Mouse (Mus musculus): ENCODE measurements around the gene Neurog3. TPM values are rescaled to one million over a fixed set of nuclear protein-coding genes. Genes with fewer than 3 reads are reported as not detected.

Neurog3 gene
- polyA plus RNA-seq (2012; rRNA removed), result not detected in 2 replicates

GRCm38 (mm10) chr10:62132691-62133281 is at the start of gene Neurog3:
TSS of gene Neurog3 (plus strand) at chr10:62133090.
- H3K4me3 ChIP-seq (replicated peaks; ENCODE audit: extremely low read depth, low read depth, low read length), result no peak within 1 kb of the TSS
- peaks cover 4% of the 10 kb centered on the region; the same call in 1 of the 2 replicates for H3K4me1 ChIP-seq (ENCODE audit: control insufficient read depth, insufficient read depth, low read length)
- no peak for TF ChIP-seq CTCF (IDR thresholded peaks at IDR 0.05; ENCODE audit: insufficient read depth, low read length)
- no peak for TF ChIP-seq POLR2A (IDR thresholded peaks at IDR 0.05; ENCODE audit: borderline replicate concordance, extremely low read depth, low read depth, low read length)
- 2% methylated on average over 29 of the region's 29 CpGs for WGBS
- no peak for DNase-seq

DNA sequence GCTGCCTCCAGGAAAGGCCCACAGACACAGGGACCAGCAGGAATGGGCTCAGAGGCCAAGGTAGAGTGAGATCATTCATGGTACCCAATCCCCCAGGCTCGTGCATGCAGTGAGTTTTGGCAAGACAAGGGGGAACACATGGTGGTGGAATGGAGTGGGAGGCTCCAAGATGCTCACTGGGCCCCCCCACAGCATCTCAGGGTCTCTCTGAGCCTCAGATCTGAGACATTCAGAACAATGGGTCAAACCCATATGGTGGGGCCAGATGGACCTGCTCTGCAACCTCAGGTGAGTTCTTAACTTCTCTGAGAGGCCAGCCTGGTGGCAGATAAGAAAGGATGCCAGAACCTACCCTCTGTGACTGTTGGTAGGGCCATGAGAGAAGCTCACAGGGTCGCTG is 46.8 kb upstream of the Neurog3 start:
- H3K4me1 ChIP-seq (ENCODE audit: control insufficient read depth, insufficient read depth, low read length), result no peaks in the 10 kb centered on the region
- 59% methylated on average over 2 of the region's 2 CpGs for WGBS
- no peak overlapping the region for H3K4me3 ChIP-seq (replicated peaks; ENCODE audit: extremely low read depth, low read depth, low read length)
- no peak for TF ChIP-seq CTCF (IDR thresholded peaks at IDR 0.05; ENCODE audit: insufficient read depth, low read length)
- TF ChIP-seq POLR2A (IDR thresholded peaks at IDR 0.05; ENCODE audit: borderline replicate concordance, extremely low read depth, low read depth, low read length), result no peak
- no peak for DNase-seq

GRCm38 (mm10) chr10:62086826-62087225 is 46.1 kb upstream of the Neurog3 start:
- H3K4me3 ChIP-seq (replicated peaks; ENCODE audit: extremely low read depth, low read depth, low read length), result no peak overlapping the region
- TF ChIP-seq POLR2A (IDR thresholded peaks at IDR 0.05; ENCODE audit: borderline replicate concordance, extremely low read depth, low read depth, low read length) (no peak), CTCF (IDR thresholded peaks at IDR 0.05; ENCODE audit: insufficient read depth, low read length) (no peak)
- WGBS, result 84% methylated on average over 5 of the region's 5 CpGs
- H3K4me1 ChIP-seq (ENCODE audit: control insufficient read depth, insufficient read depth, low read length), result no peaks in the 10 kb centered on the region
- DNase-seq, result no peak

- 76% methylated on average over 5 of the region's 5 CpGs for WGBS
- no peak overlapping the region for H3K4me3 ChIP-seq (replicated peaks; ENCODE audit: extremely low read depth, low read depth, low read length)
- TF ChIP-seq POLR2A (IDR thresholded peaks at IDR 0.05; ENCODE audit: borderline replicate concordance, extremely low read depth, low read depth, low read length), result no peak
- no peak for TF ChIP-seq CTCF (IDR thresholded peaks at IDR 0.05; ENCODE audit: insufficient read depth, low read length)
- H3K4me1 ChIP-seq (ENCODE audit: control insufficient read depth, insufficient read depth, low read length), result no peaks in the 10 kb centered on the region
- DNase-seq, result no peak
Observed at GRCm38 (mm10) chr10:62088411-62088810, 44.5 kb upstream of the Neurog3 start.

- TF ChIP-seq POLR2A (IDR thresholded peaks at IDR 0.05; ENCODE audit: borderline replicate concordance, extremely low read depth, low read depth, low read length), result no peak
- TF ChIP-seq CTCF (IDR thresholded peaks at IDR 0.05; ENCODE audit: insufficient read depth, low read length), result no peak
- Histone ChIP-seq H3K4me3 (replicated peaks; ENCODE audit: extremely low read depth, low read depth, low read length) (no peak overlapping the region), H3K4me1 (ENCODE audit: control insufficient read depth, insufficient read depth, low read length) (no peaks in the 10 kb centered on the region)
- 57% methylated on average over 7 of the region's 7 CpGs for WGBS
- no peak for DNase-seq
Observed at GRCm38 (mm10) chr10:62089071-62089470, 43.8 kb upstream of the Neurog3 start.

- TF ChIP-seq CTCF (IDR thresholded peaks at IDR 0.05; ENCODE audit: insufficient read depth, low read length) (no peak), POLR2A (IDR thresholded peaks at IDR 0.05; ENCODE audit: borderline replicate concordance, extremely low read depth, low read depth, low read length) (no peak)
- DNase-seq, result no peak
- H3K4me1 ChIP-seq (ENCODE audit: control insufficient read depth, insufficient read depth, low read length), result no peaks in the 10 kb centered on the region
- no peak overlapping the region for H3K4me3 ChIP-seq (replicated peaks; ENCODE audit: extremely low read depth, low read depth, low read length)
Observed at GRCm38 (mm10) chr10:62089486-62089885, 43.4 kb upstream of the Neurog3 start.

DNA sequence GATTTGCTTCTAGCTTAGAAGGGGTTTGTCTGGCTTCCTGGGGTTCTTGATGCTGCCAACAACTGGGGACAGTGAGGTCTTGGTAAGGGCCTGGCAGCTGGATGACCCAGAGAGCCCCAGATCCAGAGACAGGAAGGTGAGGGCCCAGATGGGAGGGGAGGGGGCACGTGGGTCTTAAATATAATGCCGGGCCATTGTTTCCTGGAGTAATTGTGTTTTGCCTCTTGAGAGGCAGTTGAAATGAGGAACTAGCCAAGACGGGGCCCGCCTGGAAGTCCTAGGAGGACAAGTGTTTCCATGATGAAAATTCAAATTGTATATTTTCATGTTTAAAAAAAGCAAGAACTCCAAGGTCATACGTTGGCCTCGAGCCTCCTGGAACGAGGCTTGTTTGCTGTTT is 39.0 kb upstream of the Neurog3 start:
- H3K4me3 ChIP-seq (replicated peaks; ENCODE audit: extremely low read depth, low read depth, low read length), result no peak overlapping the region
- no peak for DNase-seq
- no peaks in the 10 kb centered on the region for H3K4me1 ChIP-seq (ENCODE audit: control insufficient read depth, insufficient read depth, low read length)
- 35% methylated on average over 7 of the region's 7 CpGs for WGBS
- TF ChIP-seq POLR2A (IDR thresholded peaks at IDR 0.05; ENCODE audit: borderline replicate concordance, extremely low read depth, low read depth, low read length) (no peak), CTCF (IDR thresholded peaks at IDR 0.05; ENCODE audit: insufficient read depth, low read length) (no peak)

DNA sequence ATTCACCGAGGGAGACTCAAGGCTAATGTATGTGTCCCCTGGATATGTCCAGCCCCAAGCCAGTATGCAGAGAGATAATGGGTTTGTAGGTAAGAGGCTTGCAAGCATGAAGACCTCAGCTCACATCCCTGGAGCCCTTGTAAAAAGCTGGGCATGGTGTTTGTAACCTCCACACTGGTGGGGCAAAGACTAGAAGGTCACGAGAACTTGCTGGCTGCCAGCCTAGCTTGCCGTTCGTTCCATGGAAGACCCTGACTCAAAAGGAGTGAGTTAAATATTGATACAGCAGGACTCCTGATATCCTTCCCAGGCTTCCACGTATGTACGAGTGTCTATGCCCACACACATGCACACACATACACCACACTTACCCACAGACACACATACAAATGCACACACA is 38.5 kb upstream of the Neurog3 start:
- no peaks in the 10 kb centered on the region for H3K4me1 ChIP-seq (ENCODE audit: control insufficient read depth, insufficient read depth, low read length)
- WGBS, result 72% methylated on average over 6 of the region's 6 CpGs
- no peak for TF ChIP-seq POLR2A (IDR thresholded peaks at IDR 0.05; ENCODE audit: borderline replicate concordance, extremely low read depth, low read depth, low read length)
- no peak for TF ChIP-seq CTCF (IDR thresholded peaks at IDR 0.05; ENCODE audit: insufficient read depth, low read length)
- no peak overlapping the region for H3K4me3 ChIP-seq (replicated peaks; ENCODE audit: extremely low read depth, low read depth, low read length)
- DNase-seq, result no peak

GRCm38 (mm10) chr10:62099749-62100403 is 33.0 kb upstream of the Neurog3 start:
- WGBS, result 70% methylated on average over 10 of the region's 10 CpGs
- no peak for DNase-seq
- H3K4me3 ChIP-seq (replicated peaks; ENCODE audit: extremely low read depth, low read depth, low read length), result no peak overlapping the region
- TF ChIP-seq CTCF (IDR thresholded peaks at IDR 0.05; ENCODE audit: insufficient read depth, low read length) (no peak), POLR2A (IDR thresholded peaks at IDR 0.05; ENCODE audit: borderline replicate concordance, extremely low read depth, low read depth, low read length) (no peak)
- H3K4me1 ChIP-seq (ENCODE audit: control insufficient read depth, insufficient read depth, low read length), result no peaks in the 10 kb centered on the region
